Mouse (Mus musculus) liver, postnatal 0 days (tissue): ENCODE measurements around the gene Nf1. TPM values are rescaled to one million over a fixed set of nuclear protein-coding genes. Genes with fewer than 3 reads are reported as not detected.
A peak's percentile ranks its signal among the peaks of the same experiment; 100 is the strongest.

Experiments
- ATAC-seq: fragments of 200-750 bp; cut with Nextera tagmentation; 2 replicates; pipeline ENCODE4 v1.8.0; 2017; ENCODE audit warnings: mild to moderate bottlenecking, moderate library complexity
- DNase-seq: peaks from one replicate; pipeline ENCODE4 v3.0.0-alpha.2; 2016
- H3K27ac ChIP-seq: fragments of 300-500 bp; sonication (generic); 2 replicates; pipeline ENCODE4 v1.5.1; 2014; ENCODE audit warnings: antibody characterized with exemption, moderate library complexity, mild to moderate bottlenecking, low read depth
- H3K27me3 ChIP-seq: fragments of 300-500 bp; sonication (generic); 2 replicates; pipeline ENCODE4 v1.6.1; 2014; ENCODE audit warnings: low read length, control low read depth, mixed read lengths; ENCODE audit not compliant: insufficient read depth
- H3K36me3 ChIP-seq: fragments of 300-500 bp; sonication (generic); replicated peaks from 2 replicates; pipeline ENCODE4 v1.6.1; 2014; ENCODE audit warnings: mild to moderate bottlenecking, control low read depth, low read length, moderate library complexity, mixed read lengths; ENCODE audit not compliant: insufficient read depth
- H3K4me1 ChIP-seq: fragments of 300-500 bp; sonication (generic); 2 replicates; pipeline ENCODE4 v1.6.1; 2014; ENCODE audit warnings: antibody characterized with exemption, mild to moderate bottlenecking, control low read depth; ENCODE audit not compliant: insufficient read depth
- H3K4me2 ChIP-seq: fragments of 300-500 bp; sonication (generic); 2 replicates; pipeline ENCODE4 v1.6.1; 2014; ENCODE audit warnings: low read depth, mild to moderate bottlenecking, low read length, moderate library complexity, mixed read lengths
- H3K4me3 ChIP-seq: fragments of 300-500 bp; sonication (generic); 2 replicates; pipeline ENCODE4 v1.5.1; 2014; ENCODE audit warnings: low read depth, low read length
- H3K9ac ChIP-seq: fragments of 300-500 bp; sonication (generic); replicated peaks from 2 replicates; pipeline ENCODE4 v1.6.1; 2014; ENCODE audit warnings: mild to moderate bottlenecking, moderate library complexity
- H3K9me3 ChIP-seq: fragments of 300-500 bp; sonication (generic); 2 replicates; pipeline ENCODE4 v1.6.1; 2016; ENCODE audit warnings: mild to moderate bottlenecking, control low read depth, low read length, mixed read lengths
- CTCF ChIP-seq: sonication (generic); IDR thresholded peaks from 2 replicates; pipeline ENCODE4 v1.5.1; 2016; ENCODE audit warnings: antibody characterized with exemption, low read depth
- EP300 ChIP-seq: IDR thresholded peaks from 2 replicates; pipeline ENCODE4 v1.6.1; 2016; ENCODE audit warnings: antibody characterized with exemption, low read depth, mild to moderate bottlenecking
- WGBS: fragments of 180-500 bp; shearing (Covaris S2); extraction: QIAGEN DNeasy Blood & Tissue Kit; methylation state at CpG from one replicate; pipeline ENCODE4 v1.1.7; 2014; ENCODE audit not compliant: insufficient replicate concordance; 5-methylcytosine and 5-hydroxymethylcytosine counted together
- polyA plus RNA-seq: library from polyadenylated mRNA; unstranded; fragments of >200 nt; fragmentation: Nextera tagmentation; extraction: Ambion mirVana; gene quantifications from 2 replicates; pipeline ENCODE4 v1.2.1, GENCODE M21; 2015

Nf1 gene
- polyA plus RNA-seq, 1 experiment from 2014 or later: 2.7 TPM

DNA sequence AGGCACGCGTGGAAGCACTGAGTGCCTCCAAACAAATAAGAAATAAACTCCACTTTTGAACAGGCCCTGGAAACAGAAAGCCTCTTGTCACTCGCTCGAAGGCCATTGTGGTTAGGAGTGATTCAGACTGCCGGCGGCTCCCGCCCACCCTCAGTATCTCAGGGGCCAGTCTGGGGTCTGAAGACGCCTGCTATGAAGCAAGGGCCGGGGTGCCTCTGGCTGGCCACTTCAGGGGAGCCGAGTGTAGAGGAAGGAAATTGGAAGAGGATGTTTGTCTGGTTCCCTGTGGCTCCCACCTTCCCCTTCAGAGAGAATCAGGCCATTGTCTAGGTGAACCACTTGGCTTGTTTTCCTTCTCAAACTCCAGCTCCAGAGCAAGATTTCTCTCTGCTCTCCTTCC lies 32.5 kb upstream of the Nf1 start:
- peak overlapping the region; percentile 74 for H3K27ac ChIP-seq

GRCm38 (mm10) chr11:79307560-79308200 lies 31.8 kb upstream of the Nf1 start:
- no peak overlapping the region for H3K9ac ChIP-seq
- no peak for ATAC-seq
- no peaks in the 10 kb centered on the region for H3K9me3 ChIP-seq
- H3K4me2 ChIP-seq: no peak overlapping the region
- H3K27ac ChIP-seq: peak overlapping the region; percentile 74; the same call in 1 of the 2 replicates
- DNase-seq: no peak
- H3K36me3 ChIP-seq: no peaks in the 10 kb centered on the region
- H3K4me1 ChIP-seq: peaks cover 18% of the 10 kb centered on the region
- 43% methylated on average over 9 of the region's 9 CpGs for WGBS
- H3K4me3 ChIP-seq: no peak overlapping the region
- H3K27me3 ChIP-seq: no peaks in the 10 kb centered on the region
- TF ChIP-seq CTCF (no peak), EP300 (no peak)

More for the DNA sequence above, 32.5 kb upstream of the Nf1 start:
- Histone ChIP-seq H3K4me2 (peak overlapping the region; percentile 23; the same call in 1 of the 2 replicates), H3K9ac (peak overlapping the region; percentile 30; the same call in 1 of the 2 replicates), H3K4me3 (no peak overlapping the region), H3K4me1 (peaks cover 18% of the 10 kb centered on the region), H3K27me3 (no peaks in the 10 kb centered on the region), H3K9me3 (no peaks in the 10 kb centered on the region), H3K36me3 (no peaks in the 10 kb centered on the region)
- peak; percentile 41 for DNase-seq
- TF ChIP-seq EP300 (no peak), CTCF (no peak)
- WGBS: 27% methylated on average over 10 of the region's 10 CpGs
- peak; percentile 68; the same call in 1 of the 2 replicates for ATAC-seq

- no peak overlapping the region for H3K9ac ChIP-seq
- H3K27me3 ChIP-seq: no peaks in the 10 kb centered on the region
- H3K27ac ChIP-seq: no peak overlapping the region
- DNase-seq (no peak), ATAC-seq (no peak)
- no peaks in the 10 kb centered on the region for H3K36me3 ChIP-seq
- no peaks in the 10 kb centered on the region for H3K9me3 ChIP-seq
- no peak overlapping the region for H3K4me3 ChIP-seq
- H3K4me2 ChIP-seq: no peak overlapping the region
- TF ChIP-seq CTCF (no peak), EP300 (no peak)
- WGBS: 31% methylated on average over 5 of the region's 5 CpGs
- H3K4me1 ChIP-seq: peaks cover 16% of the 10 kb centered on the region
Observed at GRCm38 (mm10) chr11:79310467-79310866, 29.0 kb upstream of the Nf1 start.

DNA sequence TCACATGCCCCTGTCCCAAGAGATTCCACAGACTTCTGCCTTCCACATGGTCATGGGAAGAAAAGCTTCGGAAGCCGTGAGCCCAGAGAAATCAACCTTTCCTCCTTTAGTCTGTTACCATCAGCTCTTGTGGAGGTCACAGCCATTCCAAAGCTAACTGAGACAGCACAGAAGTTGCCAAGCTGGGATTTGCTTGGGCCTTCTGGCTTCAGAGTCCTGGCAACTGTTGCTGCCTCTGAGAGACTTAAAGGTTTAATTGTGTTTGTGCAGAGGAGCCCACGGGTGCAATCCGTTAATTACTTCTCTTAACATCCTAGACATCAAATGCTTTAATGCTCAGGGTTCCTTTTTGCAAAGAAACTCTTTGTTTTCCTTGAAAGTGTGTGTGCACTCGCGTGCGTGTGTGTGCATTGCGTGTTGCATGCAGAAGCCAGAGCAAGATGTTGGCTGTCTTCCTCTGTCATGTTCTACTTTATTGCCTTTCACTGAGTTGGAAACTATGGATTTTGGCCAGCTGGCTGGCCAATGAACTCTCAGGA lies 22.6 kb upstream of the Nf1 start:
- no peak for TF ChIP-seq CTCF
- TF ChIP-seq EP300: no peak
- H3K4me1 ChIP-seq: no peaks in the 10 kb centered on the region
- WGBS: 80% methylated on average over 8 of the region's 8 CpGs
- H3K27me3 ChIP-seq: no peaks in the 10 kb centered on the region
- no peaks in the 10 kb centered on the region for H3K9me3 ChIP-seq
- no peak overlapping the region for H3K27ac ChIP-seq
- H3K36me3 ChIP-seq: no peaks in the 10 kb centered on the region
- H3K4me2 ChIP-seq: no peak overlapping the region
- no peak for ATAC-seq
- no peak for DNase-seq
- no peak overlapping the region for H3K9ac ChIP-seq
- no peak overlapping the region for H3K4me3 ChIP-seq

DNA sequence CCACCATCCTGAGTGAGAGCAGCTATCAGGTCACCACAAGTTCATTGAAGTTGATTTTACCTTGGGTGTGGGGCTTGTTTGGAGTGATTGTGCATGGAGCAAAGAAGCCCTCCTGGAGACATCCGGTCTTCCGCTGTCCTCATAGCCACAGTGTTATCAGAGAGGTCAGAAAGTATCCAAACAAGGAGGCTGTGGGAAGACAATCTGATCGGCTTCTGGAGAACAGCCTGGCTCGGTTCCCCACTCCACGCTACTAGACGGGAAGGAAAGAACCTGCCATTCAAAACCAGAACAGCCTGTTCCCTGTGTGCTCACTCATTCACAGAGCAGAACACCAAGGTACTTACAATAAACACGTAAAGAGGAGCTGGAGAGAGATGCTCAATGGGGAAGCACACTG lies 19.7 kb upstream of the Nf1 start:
- Histone ChIP-seq H3K9me3 (no peaks in the 10 kb centered on the region), H3K27ac (no peak overlapping the region), H3K36me3 (no peaks in the 10 kb centered on the region), H3K4me1 (no peaks in the 10 kb centered on the region), H3K27me3 (no peaks in the 10 kb centered on the region), H3K9ac (no peak overlapping the region), H3K4me2 (no peak overlapping the region), H3K4me3 (no peak overlapping the region)
- TF ChIP-seq CTCF: no peak
- DNase-seq (no peak), ATAC-seq (no peak)
- 62% methylated on average over 7 of the region's 7 CpGs for WGBS

- 75% methylated on average over 12 of the region's 12 CpGs for whole genome bisulfite sequencing
- ATAC-seq (no peak), DNase-seq (no peak)
- Histone ChIP-seq H3K9ac (no peak overlapping the region), H3K36me3 (no peaks in the 10 kb centered on the region), H3K4me2 (no peak overlapping the region), H3K4me3 (no peak overlapping the region), H3K9me3 (no peaks in the 10 kb centered on the region), H3K27me3 (no peaks in the 10 kb centered on the region), H3K4me1 (no peaks in the 10 kb centered on the region), H3K27ac (no peak overlapping the region)
- no peak for TF ChIP-seq CTCF
- no peak for TF ChIP-seq EP300
Observed at GRCm38 (mm10) chr11:79323985-79324685, 15.4 kb upstream of the Nf1 start.
